Mouse (Mus musculus) midbrain, postnatal 0 days (tissue): ENCODE measurements at regions not wholly inside any gene's neighbourhood (a gene's known extent, or its start where the extent isn't known, plus 50 kb on each side); places are given as distances from the start of the nearest gene placed in this dataset.

Experiments used
- ATAC-seq: fragments of 200-750 bp; cut with Nextera tagmentation; 2 replicates; pipeline ENCODE4 v1.8.0; 2017; ENCODE audit warnings: moderate number of reproducible peaks, mild to moderate bottlenecking, moderate TSS enrichment, moderate library complexity; ENCODE audit not compliant: low FRiP score
- DNase-seq: peaks from one replicate; pipeline ENCODE4 v3.0.0-alpha.2; 2015; ENCODE audit warnings: low spot score
- H3K27ac ChIP-seq: fragments of 300-500 bp; sonication (generic); 2 replicates; pipeline ENCODE4 v1.5.1; 2014; ENCODE audit warnings: low read depth, mild to moderate bottlenecking, low read length, mixed read lengths
- H3K27me3 ChIP-seq: fragments of 300-500 bp; sonication (generic); 2 replicates; pipeline ENCODE4 v1.6.1; 2014; ENCODE audit warnings: low read length, control low read depth, mixed read lengths; ENCODE audit not compliant: insufficient read depth
- H3K36me3 ChIP-seq: fragments of 300-500 bp; sonication (generic); 2 replicates; pipeline ENCODE4 v1.6.1; 2014; ENCODE audit warnings: low read length, control low read depth, mixed read lengths; ENCODE audit not compliant: insufficient read depth
- H3K4me1 ChIP-seq: fragments of 300-500 bp; sonication (generic); 2 replicates; pipeline ENCODE4 v1.6.1; 2014; ENCODE audit warnings: mild to moderate bottlenecking, control low read depth, antibody characterized with exemption, low read length, mixed read lengths; ENCODE audit not compliant: insufficient read depth
- H3K4me2 ChIP-seq: fragments of 300-500 bp; sonication (generic); 2 replicates; pipeline ENCODE4 v1.6.1; 2014; ENCODE audit warnings: low read depth, mild to moderate bottlenecking, low read length, mixed read lengths; ENCODE audit not compliant: poor library complexity, severe bottlenecking
- H3K4me3 ChIP-seq: fragments of 300-500 bp; sonication (generic); 2 replicates; pipeline ENCODE4 v1.5.1; 2014; ENCODE audit warnings: low read depth, mild to moderate bottlenecking, low read length, moderate library complexity
- H3K9ac ChIP-seq: fragments of 300-500 bp; sonication (generic); replicated peaks from 2 replicates; pipeline ENCODE4 v1.6.1; 2014; ENCODE audit warnings: mild to moderate bottlenecking, low read length, moderate library complexity, mixed read lengths; ENCODE audit not compliant: poor library complexity, severe bottlenecking
- H3K9me3 ChIP-seq: fragments of 300-500 bp; sonication (generic); 2 replicates; pipeline ENCODE4 v1.6.1; 2016; ENCODE audit warnings: low read length, control low read depth
- CTCF ChIP-seq: IDR thresholded peaks from 2 replicates; pipeline ENCODE4 v1.5.1; 2016; ENCODE audit warnings: antibody characterized with exemption, mild to moderate bottlenecking
- WGBS: fragments of 180-500 bp; shearing (Covaris S2); extraction: QIAGEN DNeasy Blood & Tissue Kit; methylation state at CpG from one replicate; pipeline ENCODE4 v1.1.7; 2014; 5-methylcytosine and 5-hydroxymethylcytosine counted together

DNA sequence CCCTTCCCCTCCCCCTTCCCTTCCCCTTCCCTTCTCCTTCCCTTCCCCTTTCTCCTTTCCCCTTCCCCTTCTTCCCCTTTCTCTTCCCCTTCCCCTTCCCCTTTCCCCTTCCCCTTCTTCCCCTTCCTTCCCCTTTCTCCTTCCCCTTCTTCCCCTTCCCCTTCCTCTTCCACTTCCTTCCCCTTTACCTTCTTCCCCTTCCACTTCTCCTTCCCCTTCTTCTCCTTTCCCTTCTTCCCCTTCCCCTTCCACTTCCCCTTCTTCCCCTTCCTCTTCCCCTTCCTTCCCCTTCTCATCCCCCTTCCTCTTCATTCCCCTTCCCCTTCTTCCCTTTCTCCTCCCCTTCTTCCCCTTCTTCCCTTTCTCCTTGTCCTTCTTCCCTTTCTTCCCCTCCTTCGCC, 77.0 kb upstream of the Fst start:
- Histone ChIP-seq H3K4me1 (no peaks in the 10 kb centered on the region), H3K4me3 (no peak overlapping the region), H3K9me3 (no peaks in the 10 kb centered on the region), H3K36me3 (no peaks in the 10 kb centered on the region), H3K4me2 (no peak overlapping the region), H3K27ac (no peak overlapping the region), H3K27me3 (no peaks in the 10 kb centered on the region), H3K9ac (no peak overlapping the region)
- no peak for ATAC-seq
- WGBS = 89% methylated on average over 1 of the region's 1 CpGs
- TF ChIP-seq CTCF = no peak
- DNase-seq = no peak

DNA sequence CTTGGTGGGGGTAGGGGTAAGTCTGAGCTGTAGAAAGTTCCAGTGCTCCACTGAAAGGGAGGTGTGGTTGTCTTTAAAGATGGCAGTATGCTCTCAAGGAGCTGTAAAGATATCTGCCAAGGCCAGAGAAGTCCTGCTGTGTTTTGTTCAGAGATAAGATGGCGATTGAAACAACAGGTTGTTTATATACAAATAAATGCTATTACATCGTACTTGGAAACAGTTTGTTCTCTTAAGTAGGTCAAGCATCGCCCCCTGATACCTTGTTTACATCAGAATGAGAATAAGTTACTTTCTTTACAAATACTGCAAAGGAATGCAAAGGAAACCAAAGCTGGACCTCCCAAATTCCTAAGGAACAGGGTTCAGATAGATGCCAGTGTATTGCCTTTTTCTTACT, 113.0 kb upstream of the Fst start:
- DNase-seq (no peak), ATAC-seq (no peak)
- H3K9me3 ChIP-seq = no peaks in the 10 kb centered on the region
- no peak overlapping the region for H3K27ac ChIP-seq
- H3K4me3 ChIP-seq = no peak overlapping the region
- WGBS = 77% methylated on average over 3 of the region's 3 CpGs
- no peak overlapping the region for H3K9ac ChIP-seq
- TF ChIP-seq CTCF = no peak
- H3K4me2 ChIP-seq = no peak overlapping the region
- H3K4me1 ChIP-seq = no peaks in the 10 kb centered on the region
- no peaks in the 10 kb centered on the region for H3K27me3 ChIP-seq
- no peaks in the 10 kb centered on the region for H3K36me3 ChIP-seq

DNA sequence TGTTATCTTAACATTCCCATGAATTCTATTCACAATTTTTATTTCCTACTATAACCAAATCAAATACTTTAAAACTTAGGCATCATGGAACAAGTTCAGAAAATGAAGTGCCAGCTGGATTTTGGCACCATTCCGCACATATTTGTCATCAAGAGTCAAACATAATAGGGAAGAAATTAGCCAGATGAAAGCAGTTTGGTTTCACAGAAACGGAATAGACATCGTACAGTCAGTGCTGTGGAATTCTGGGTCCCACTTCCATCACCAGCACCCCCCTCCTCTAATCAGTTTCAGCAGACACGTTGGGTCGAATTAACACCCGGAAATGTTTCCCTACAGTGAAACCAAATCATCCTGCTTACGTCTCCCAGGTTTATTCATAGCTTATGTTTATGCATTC, 125.8 kb upstream of the Fst start:
- Histone ChIP-seq H3K4me3 (no peak overlapping the region), H3K27ac (no peak overlapping the region), H3K27me3 (no peaks in the 10 kb centered on the region), H3K4me1 (no peaks in the 10 kb centered on the region), H3K36me3 (no peaks in the 10 kb centered on the region), H3K4me2 (no peak overlapping the region), H3K9me3 (no peaks in the 10 kb centered on the region), H3K9ac (no peak overlapping the region)
- DNase-seq (no peak), ATAC-seq (no peak)
- TF ChIP-seq CTCF = no peak
- 75% methylated on average over 7 of the region's 7 CpGs for WGBS

DNA sequence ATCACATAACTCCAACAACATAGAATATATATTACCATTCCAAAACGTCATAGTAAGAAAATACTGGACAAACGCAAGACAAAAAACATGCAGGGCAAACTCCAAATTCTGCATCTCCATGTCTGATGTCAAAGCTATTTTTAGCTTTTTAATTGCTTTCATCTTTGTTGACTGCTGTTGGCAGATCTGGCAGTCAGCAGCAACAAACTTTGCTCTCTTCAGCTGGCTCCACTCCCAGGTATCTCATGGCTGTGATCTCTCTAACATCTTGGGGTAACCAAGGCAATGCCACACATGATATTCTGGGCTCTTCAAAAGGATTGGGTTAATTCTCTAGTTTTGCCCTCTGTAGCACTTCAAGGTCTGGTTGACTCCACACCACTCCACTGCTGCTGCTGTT, 128.9 kb upstream of the Fst start:
- Histone ChIP-seq H3K9me3 (no peaks in the 10 kb centered on the region), H3K4me1 (no peaks in the 10 kb centered on the region), H3K4me3 (no peak overlapping the region), H3K27ac (no peak overlapping the region), H3K9ac (no peak overlapping the region), H3K36me3 (no peaks in the 10 kb centered on the region), H3K27me3 (no peaks in the 10 kb centered on the region), H3K4me2 (no peak overlapping the region)
- no peak for TF ChIP-seq CTCF
- WGBS = 90% methylated on average over 2 of the region's 2 CpGs
- DNase-seq (peak; percentile 8), ATAC-seq (no peak)

DNA sequence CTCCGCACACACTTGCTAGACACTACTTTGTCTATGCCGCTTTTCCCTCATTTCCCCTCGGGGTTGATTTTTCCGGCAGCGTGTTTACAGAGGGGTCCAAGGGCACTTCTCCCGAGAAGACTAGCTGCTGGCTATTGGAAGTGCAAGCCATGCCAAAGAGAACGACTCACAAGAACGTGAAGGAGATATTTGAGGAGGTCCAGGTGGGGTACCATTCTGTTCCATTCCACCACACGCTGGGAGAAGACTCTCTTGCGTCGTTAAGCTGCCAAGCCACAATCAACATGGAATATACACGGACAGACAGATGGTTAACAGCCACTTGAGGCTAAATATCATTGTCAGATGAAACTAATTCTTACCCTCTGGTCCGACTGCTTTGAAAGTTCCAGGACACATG, 144.6 kb upstream of the Fst start:
- Histone ChIP-seq H3K27ac (no peak overlapping the region), H3K4me2 (no peak overlapping the region), H3K9ac (no peak overlapping the region), H3K36me3 (no peaks in the 10 kb centered on the region), H3K4me3 (no peak overlapping the region), H3K27me3 (no peaks in the 10 kb centered on the region), H3K9me3 (no peaks in the 10 kb centered on the region), H3K4me1 (no peaks in the 10 kb centered on the region)
- ATAC-seq = no peak
- no peak for DNase-seq
- 89% methylated on average over 13 of the region's 13 CpGs for WGBS
- TF ChIP-seq CTCF = no peak

DNA sequence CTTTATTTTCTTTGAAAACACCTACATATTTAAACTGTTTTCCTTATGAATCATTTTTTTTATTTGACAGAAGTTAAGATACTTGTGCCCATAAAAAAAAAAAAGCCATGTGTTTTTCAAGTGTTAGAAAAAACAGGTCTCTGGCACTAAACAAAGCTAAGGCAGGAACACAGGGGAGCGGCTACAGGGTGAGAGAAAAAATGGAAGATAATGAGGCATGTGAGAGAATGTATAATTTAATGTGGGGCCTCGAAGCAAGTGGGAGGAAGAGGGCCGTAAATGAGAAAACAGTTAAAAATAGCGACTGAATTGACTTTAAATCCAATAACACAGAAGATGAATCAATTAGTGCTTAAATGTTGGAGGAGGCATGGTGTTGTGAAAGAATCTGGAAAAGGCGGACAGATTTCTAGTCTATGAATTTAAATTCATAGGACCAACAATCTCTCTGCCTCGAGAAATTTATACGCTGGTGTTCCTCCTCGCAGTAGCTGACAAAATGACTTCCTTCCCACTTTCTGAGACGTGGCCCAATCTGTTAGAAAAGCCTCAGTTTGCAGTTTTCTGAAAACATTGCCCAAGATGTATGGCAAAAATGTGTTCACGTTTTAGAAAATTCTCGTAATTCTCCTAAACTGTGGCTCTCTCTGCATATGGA, 145.4 kb upstream of the Fst start:
- WGBS = 62% methylated on average over 11 of the region's 11 CpGs
- no peaks in the 10 kb centered on the region for H3K36me3 ChIP-seq
- no peak overlapping the region for H3K4me3 ChIP-seq
- H3K4me2 ChIP-seq = no peak overlapping the region
- no peaks in the 10 kb centered on the region for H3K9me3 ChIP-seq
- H3K4me1 ChIP-seq = no peaks in the 10 kb centered on the region
- ATAC-seq (no peak), DNase-seq (no peak)
- no peak overlapping the region for H3K9ac ChIP-seq
- no peak for TF ChIP-seq CTCF
- no peaks in the 10 kb centered on the region for H3K27me3 ChIP-seq
- H3K27ac ChIP-seq = no peak overlapping the region
